ENCODE assay signal across 7 mouse cellular contexts in genomic region chr3:106684830-106685229, GRCm38 (mm10). TPM values are rescaled to one million over a fixed set of nuclear protein-coding genes. Genes with fewer than 3 reads are reported as not detected.
DNase-seq lines count a peak whose midpoint lies in the region; ATAC-seq and TF ChIP-seq lines count a peak whose summit lies in the region.

Gene Lrif1, plus strand, starts transcription at chr3:106684987.

- H3K79me2 ChIP-seq in heart, adult 2 months (replicated peaks; ENCODE audit: control insufficient read depth, insufficient read depth, low read length), result no peaks in the 10 kb centered on the region

- peaks cover 2% of the 10 kb centered on the region; the same call in 1 of the 2 replicates for H3K9me3 ChIP-seq in embryonic facial prominence, embryonic 13.5 days
- H3K9me3 ChIP-seq in limb, embryonic 11.5 days (ENCODE audit: control insufficient read depth, low read length), result no peaks in the 10 kb centered on the region
- H3K9me3 ChIP-seq in midbrain, embryonic 13.5 days, result no peaks in the 10 kb centered on the region; the same call in 1 of the 2 replicates

- WGBS in embryonic facial prominence, embryonic 13.5 days, result under 1% methylated on average over 20 of the region's 20 CpGs
- 1% methylated on average over 20 of the region's 20 CpGs for WGBS in heart, adult 2 months
- 2% methylated on average over 20 of the region's 20 CpGs for WGBS in kidney, adult 2 months
- WGBS in limb, embryonic 11.5 days, result 1% methylated on average over 20 of the region's 20 CpGs
- under 1% methylated on average over 20 of the region's 20 CpGs for WGBS in midbrain, embryonic 13.5 days
- 1% methylated on average over 20 of the region's 20 CpGs for WGBS in small intestine, adult 2 months

- peak; percentile 50 for DNase-seq in adrenal gland, postnatal 25 days
- peak; percentile 57 to 72 for DNase-seq in heart, adult 2 months
- peak; percentile 87 for DNase-seq in kidney, adult 2 months
- DNase-seq in limb, embryonic 11.5 days (ENCODE audit: low spot score), result peak; percentile 84

- TF ChIP-seq POLR2A in heart, adult 2 months (IDR thresholded peaks at IDR 0.05; ENCODE audit: insufficient read depth, low read depth, low read length), result peak; percentile 32; the same call in 1 of the 2 replicates
- no peak for TF ChIP-seq POLR2A in kidney, adult 2 months (IDR thresholded peaks at IDR 0.05; ENCODE audit: low read depth, low read length)
- no peak for TF ChIP-seq POLR2A in small intestine, adult 2 months (IDR thresholded peaks at IDR 0.05; ENCODE audit: low read depth, low read length)

- H3K9ac ChIP-seq in embryonic facial prominence, embryonic 13.5 days, result peak within 1 kb of the TSS; percentile 75
- H3K9ac ChIP-seq in heart, adult 2 months (ENCODE audit: low read depth, low read length), result peak within 1 kb of the TSS; percentile 67
- peak within 1 kb of the TSS; percentile 73 for H3K9ac ChIP-seq in limb, embryonic 11.5 days (ENCODE audit: low read length)
- H3K9ac ChIP-seq in midbrain, embryonic 13.5 days (replicated peaks), result peak within 1 kb of the TSS; percentile 78

- no peaks in the 10 kb centered on the region for H3K27me3 ChIP-seq in embryonic facial prominence, embryonic 13.5 days
- H3K27me3 ChIP-seq in heart, adult 2 months (ENCODE audit: control insufficient read depth, insufficient read depth, low read length), result no peaks in the 10 kb centered on the region
- no peaks in the 10 kb centered on the region for H3K27me3 ChIP-seq in kidney, adult 2 months (replicated peaks; ENCODE audit: control insufficient read depth, insufficient read depth, low read length)
- H3K27me3 ChIP-seq in limb, embryonic 11.5 days (ENCODE audit: control insufficient read depth, insufficient read depth, low read length), result no peaks in the 10 kb centered on the region
- no peaks in the 10 kb centered on the region for H3K27me3 ChIP-seq in midbrain, embryonic 13.5 days
- H3K27me3 ChIP-seq in small intestine, adult 2 months (ENCODE audit: control insufficient read depth, insufficient read depth, low read length), result no peaks in the 10 kb centered on the region

- peak within 1 kb of the TSS; percentile 57 for H3K4me3 ChIP-seq in embryonic facial prominence, embryonic 13.5 days
- peak within 1 kb of the TSS; percentile 47 for H3K4me3 ChIP-seq in heart, adult 2 months
- H3K4me3 ChIP-seq in kidney, adult 2 months (ENCODE audit: insufficient read depth, low read depth, low read length), result peak within 1 kb of the TSS; percentile 98
- peak within 1 kb of the TSS; percentile 50 for H3K4me3 ChIP-seq in limb, embryonic 11.5 days (ENCODE audit: low read depth, low read length)
- H3K4me3 ChIP-seq in midbrain, embryonic 13.5 days (replicated peaks), result peak within 1 kb of the TSS; percentile 62
- H3K4me3 ChIP-seq in small intestine, adult 2 months (ENCODE audit: low read depth, low read length), result peak within 1 kb of the TSS; percentile 75

- H3K27ac ChIP-seq in embryonic facial prominence, embryonic 13.5 days, result peak within 1 kb of the TSS; percentile 52
- no peak within 1 kb of the TSS for H3K27ac ChIP-seq in heart, adult 2 months
- no peak within 1 kb of the TSS for H3K27ac ChIP-seq in kidney, adult 2 months (ENCODE audit: insufficient read depth, low read depth, low read length)
- H3K27ac ChIP-seq in limb, embryonic 11.5 days (replicated peaks; ENCODE audit: low read depth, low read length), result no peak within 1 kb of the TSS
- H3K27ac ChIP-seq in midbrain, embryonic 13.5 days, result peak within 1 kb of the TSS; percentile 93
- H3K27ac ChIP-seq in small intestine, adult 2 months (ENCODE audit: insufficient read depth, low read depth, low read length), result no peak within 1 kb of the TSS

- no peaks in the 10 kb centered on the region for H3K36me3 ChIP-seq in embryonic facial prominence, embryonic 13.5 days
- H3K36me3 ChIP-seq in heart, adult 2 months (ENCODE audit: control insufficient read depth, insufficient read depth, low read length), result no peaks in the 10 kb centered on the region
- H3K36me3 ChIP-seq in kidney, adult 2 months (ENCODE audit: control insufficient read depth, insufficient read depth, low read length), result no peaks in the 10 kb centered on the region
- H3K36me3 ChIP-seq in limb, embryonic 11.5 days (ENCODE audit: control insufficient read depth, insufficient read depth, low read length), result no peaks in the 10 kb centered on the region
- H3K36me3 ChIP-seq in midbrain, embryonic 13.5 days, result no peaks in the 10 kb centered on the region
- no peaks in the 10 kb centered on the region for H3K36me3 ChIP-seq in small intestine, adult 2 months (ENCODE audit: control insufficient read depth, insufficient read depth, low read length)

- no peaks in the 10 kb centered on the region for H3K4me1 ChIP-seq in embryonic facial prominence, embryonic 13.5 days
- H3K4me1 ChIP-seq in heart, adult 2 months (ENCODE audit: control insufficient read depth, insufficient read depth, low read length), result no peaks in the 10 kb centered on the region
- no peaks in the 10 kb centered on the region for H3K4me1 ChIP-seq in kidney, adult 2 months (ENCODE audit: control insufficient read depth, insufficient read depth, low read length)
- no peaks in the 10 kb centered on the region for H3K4me1 ChIP-seq in limb, embryonic 11.5 days (ENCODE audit: control insufficient read depth, insufficient read depth, low read length)
- peaks cover 3% of the 10 kb centered on the region; the same call in 1 of the 2 replicates for H3K4me1 ChIP-seq in midbrain, embryonic 13.5 days (replicated peaks)
- H3K4me1 ChIP-seq in small intestine, adult 2 months (ENCODE audit: control insufficient read depth, insufficient read depth, insufficient read length, low read length), result peaks cover 2% of the 10 kb centered on the region; the same call in 1 of the 2 replicates

- TF ChIP-seq EP300 in heart, adult 2 months (IDR thresholded peaks at IDR 0.05; ENCODE audit: insufficient read depth, low read depth, low read length), result no peak

- no peak for TF ChIP-seq CTCF in heart, adult 2 months (IDR thresholded peaks at IDR 0.05)
- no peak for TF ChIP-seq CTCF in kidney, adult 2 months (conservative IDR thresholded peaks at IDR 0.05; ENCODE audit: insufficient read depth, insufficient read length, low read depth, low read length)
- no peak for TF ChIP-seq CTCF in small intestine, adult 2 months (IDR thresholded peaks at IDR 0.05; ENCODE audit: extremely low read depth, insufficient read length, insufficient replicate concordance, low read depth, low read length)

- intact Hi-C loops in heart, adult 2 months (cut with DNase I), result no loop called here

- ATAC-seq in embryonic facial prominence, embryonic 13.5 days (ENCODE audit: insufficient number of reproducible peaks, insufficient read depth, low FRiP score, low TSS enrichment, low read depth), result peak; percentile 84
- peak; percentile 97 for ATAC-seq in limb, embryonic 11.5 days (ENCODE audit: insufficient number of reproducible peaks, low FRiP score, low TSS enrichment, low read depth)
- ATAC-seq in midbrain, embryonic 13.5 days, result peak; percentile 99

- H3K4me2 ChIP-seq in embryonic facial prominence, embryonic 13.5 days, result peak within 1 kb of the TSS; percentile 67
- peak within 1 kb of the TSS; percentile 41 for H3K4me2 ChIP-seq in limb, embryonic 11.5 days (ENCODE audit: low read depth, severe bottlenecking)
- peak within 1 kb of the TSS; percentile 53 for H3K4me2 ChIP-seq in midbrain, embryonic 13.5 days (replicated peaks)

RNA-seq across cellular contexts. Expression of gene Lrif1, which starts in this region (rescaled TPM):
- total RNA-seq in adrenal gland, postnatal 25 days (2021), result 18.3 and 19.4 TPM in 2 replicates
- polyA plus RNA-seq in embryonic facial prominence, embryonic 13.5 days (2015; fragmentation: Nextera tagmentation; extraction: Ambion mirVana), result 15.5 and 18.9 TPM in 2 replicates
- total RNA-seq in heart, adult 2 months (2021), result 10 to 100 TPM in 1 of 2 experiments, 1 to 10 TPM in 1; 9.7 to 12.2 TPM
- polyA plus RNA-seq in heart, adult 2 months (2012; rRNA removed), result 2.6 and 3.1 TPM in 2 replicates
- 2.6 and 2.8 TPM in 2 replicates for polyA plus RNA-seq in kidney, adult 2 months (2012; rRNA removed)
- polyA plus RNA-seq in limb, embryonic 11.5 days (2014; fragmentation: Nextera tagmentation; extraction: Ambion mirVana), result 15.8 and 17.2 TPM in 2 replicates
- polyA plus RNA-seq in midbrain, embryonic 13.5 days (2015; fragmentation: Nextera tagmentation; extraction: Ambion mirVana), result 21.6 and 24.4 TPM in 2 replicates
- polyA plus RNA-seq in small intestine, adult 2 months (2012; rRNA removed), result 0.15 and 0.42 TPM in 2 replicates

Comparison
In these comparisons a context has a peak if more than half of its experiments do, and no peak if none do; other contexts are left out.
1. H3K27ac ChIP-seq: peak in embryonic facial prominence, embryonic 13.5 days (single experiment) and midbrain, embryonic 13.5 days (single experiment); none in heart, adult 2 months (single experiment), kidney, adult 2 months (single experiment), limb, embryonic 11.5 days (single experiment) and small intestine, adult 2 months (single experiment).
2. H3K4me3 ChIP-seq: peak in every context shown above with its lines; median percentile 98 in kidney, adult 2 months; 75 in small intestine, adult 2 months; 62 in midbrain, embryonic 13.5 days; 57 in embryonic facial prominence, embryonic 13.5 days; 50 in limb, embryonic 11.5 days; 47 in heart, adult 2 months.
3. Peak in every context shown above with its lines, with median percentiles within 50 percentile points of each other: DNase-seq, ATAC-seq, H3K4me2 ChIP-seq and H3K9ac ChIP-seq.